Mouse (Mus musculus): ENCODE measurements around the gene Ptprq.

DNA sequence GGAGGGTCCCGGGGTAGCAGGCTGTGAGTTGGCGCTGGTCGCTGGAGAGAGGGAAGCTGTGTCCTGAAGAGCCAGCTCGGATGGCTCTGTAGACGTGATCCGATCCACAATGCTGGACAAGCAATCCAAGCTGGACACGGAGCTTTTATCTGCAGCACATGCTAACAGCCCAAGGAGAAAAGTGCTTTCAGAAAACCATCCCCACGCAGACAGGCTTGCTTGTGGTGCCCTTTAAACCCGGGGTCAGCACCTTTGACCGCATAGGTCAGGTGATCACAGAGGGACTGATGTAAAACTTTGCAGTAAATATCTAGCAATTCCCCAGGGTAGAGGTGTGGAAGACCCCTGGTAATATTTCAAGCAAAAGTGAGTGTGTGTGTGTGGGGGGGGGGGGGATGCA, 235.8 kb downstream of the Ptprq start:
- TF ChIP-seq CTCF (IDR thresholded peaks at IDR 0.05; ENCODE audit: low read depth) = no peak
- TF ChIP-seq EP300 (IDR thresholded peaks at IDR 0.05; ENCODE audit: low read depth) = no peak
